Mouse (Mus musculus) CH12.LX (cell line): ENCODE data around the gene Pcnx. TPM values are rescaled to one million over a fixed set of nuclear protein-coding genes. Genes with fewer than 3 reads are reported as not detected.

Experiments
- DNase-seq: peaks from one replicate; pipeline ENCODE4 v3.0.0-alpha.2; 2013; ENCODE audit errors: extremely low read depth
- H3K27ac ChIP-seq: 2 replicates; pipeline ENCODE4 v1.5.1; 2012; ENCODE audit warnings: low read depth, mild to moderate bottlenecking, control low read depth, moderate library complexity; ENCODE audit not compliant: insufficient read depth
- H3K27me3 ChIP-seq: replicated peaks from 2 replicates; pipeline ENCODE3; 2012; ENCODE audit warnings: inconsistent platforms
- H3K36me3 ChIP-seq, 2 experiments: replicated peaks in 1 of 2; 2 replicates each; pipeline versions ENCODE3 to v1.6.1; 2012; ENCODE audit warnings: inconsistent platforms in 1 of 2, low read length in 1 of 2, mild to moderate bottlenecking in 1 of 2, mixed read lengths in 1 of 2, moderate library complexity in 1 of 2; ENCODE audit not compliant: control insufficient read depth in 1 of 2, insufficient read depth in 1 of 2
- H3K4me1 ChIP-seq, 2 experiments: 2 replicates each; pipeline ENCODE4 v1.6.1; 2012; ENCODE audit warnings: inconsistent platforms in 1 of 2, moderate library complexity in 1 of 2; ENCODE audit not compliant: insufficient read depth in 2 of 2, control insufficient read depth in 1 of 2
- H3K4me2 ChIP-seq: 2 replicates; pipeline ENCODE4 v1.6.1; 2012; ENCODE audit warnings: low read depth, mild to moderate bottlenecking, control low read depth; ENCODE audit not compliant: poor library complexity, insufficient read depth, severe bottlenecking
- H3K4me3 ChIP-seq, 3 experiments: fragments of 150-350 bp in 1 of 3; sonication (generic) in 1 of 3; replicated peaks in 1 of 3; 2 replicates each; pipeline versions ENCODE3 to v1.5.1; 2011 to 2012; ENCODE audit warnings: low read depth in 2 of 3, low read length in 2 of 3, mild to moderate bottlenecking in 2 of 3, moderate library complexity in 2 of 3, control low read depth in 1 of 3, improper control_type of control experiment in 1 of 3, inconsistent platforms in 1 of 3, mixed read lengths in 1 of 3; ENCODE audit not compliant: poor library complexity in 1 of 3
- H3K79me2 ChIP-seq: replicated peaks from 2 replicates; pipeline ENCODE4 v1.6.1; 2012; ENCODE audit warnings: mild to moderate bottlenecking, moderate library complexity; ENCODE audit not compliant: control insufficient read depth, poor library complexity, insufficient read depth, severe bottlenecking; ENCODE audit errors: extremely low read depth
- H3K9ac ChIP-seq: 2 replicates; pipeline ENCODE4 v1.6.1; 2012; ENCODE audit warnings: low read depth, mild to moderate bottlenecking, control low read depth, moderate library complexity; ENCODE audit not compliant: insufficient read depth
- H3K9me3 ChIP-seq: replicated peaks from 2 replicates; pipeline ENCODE3; 2012; ENCODE audit warnings: low read length, inconsistent platforms, mixed read lengths
- CHD1 ChIP-seq: IDR thresholded peaks from 2 replicates; pipeline ENCODE4 v1.6.1; 2012; ENCODE audit warnings: low read depth, low read length, improper control_type of control experiment, inconsistent platforms
- CHD2 ChIP-seq: IDR thresholded peaks from 2 replicates; pipeline ENCODE4 v1.6.1; 2011; ENCODE audit warnings: low read length, improper control_type of control experiment
- E2F4 ChIP-seq: IDR thresholded peaks from 2 replicates; pipeline ENCODE4 v1.6.1; 2011; ENCODE audit warnings: low read depth, low read length, improper control_type of control experiment; ENCODE audit not compliant: insufficient replicate concordance
- ELF1 ChIP-seq: IDR thresholded peaks from 2 replicates; pipeline ENCODE4 v1.6.1; 2014; ENCODE audit warnings: low read depth, mild to moderate bottlenecking, inconsistent platforms, low read length, improper control_type of control experiment
- EP300 ChIP-seq: IDR thresholded peaks from 2 replicates; pipeline ENCODE4 v1.6.1; 2011; ENCODE audit warnings: low read length, improper control_type of control experiment
- ETS1 ChIP-seq: conservative IDR thresholded peaks from 2 replicates; pipeline ENCODE4 v1.6.1; 2012; ENCODE audit warnings: low read depth, mild to moderate bottlenecking, inconsistent platforms, low read length, improper control_type of control experiment, moderate library complexity
- GABPA ChIP-seq: IDR thresholded peaks from 2 replicates; pipeline ENCODE4 v1.6.1; 2012; ENCODE audit warnings: low read depth, low read length, improper control_type of control experiment, inconsistent platforms; ENCODE audit not compliant: insufficient replicate concordance
- HCFC1 ChIP-seq: IDR thresholded peaks from 2 replicates; pipeline ENCODE4 v1.6.1; 2012; ENCODE audit warnings: low read depth, mild to moderate bottlenecking, inconsistent platforms, low read length, improper control_type of control experiment
- JUN ChIP-seq: IDR thresholded peaks from 2 replicates; pipeline ENCODE4 v1.6.1; 2011; ENCODE audit warnings: low read depth, mild to moderate bottlenecking, low read length, improper control_type of control experiment, moderate library complexity; ENCODE audit not compliant: insufficient read depth
- MAX ChIP-seq: IDR thresholded peaks from 2 replicates; pipeline ENCODE4 v1.6.1; 2011; ENCODE audit warnings: low read length, improper control_type of control experiment
- MAZ ChIP-seq: IDR thresholded peaks from 2 replicates; pipeline ENCODE4 v1.6.1; 2012; ENCODE audit warnings: low read depth, mild to moderate bottlenecking, inconsistent platforms, low read length, improper control_type of control experiment, moderate library complexity
- MXI1 ChIP-seq: IDR thresholded peaks from 2 replicates; pipeline ENCODE4 v1.6.1; 2011; ENCODE audit warnings: mild to moderate bottlenecking, low read depth, low read length, improper control_type of control experiment
- MYC ChIP-seq: IDR thresholded peaks from 2 replicates; pipeline ENCODE4 v1.6.1; 2011; ENCODE audit warnings: low read depth, mild to moderate bottlenecking, improper control_type of control experiment, low read length
- NELFE ChIP-seq: IDR thresholded peaks from 2 replicates; pipeline ENCODE4 v1.6.1; 2011; ENCODE audit warnings: low read depth, low read length, improper control_type of control experiment
- POLR2A ChIP-seq: IDR thresholded peaks from 2 replicates; pipeline ENCODE4 v1.6.1; 2011; ENCODE audit warnings: low read depth, mild to moderate bottlenecking, improper control_type of control experiment, low read length
- RCOR1 ChIP-seq: conservative IDR thresholded peaks from 2 replicates; pipeline ENCODE4 v1.6.1; 2012; ENCODE audit warnings: low read depth, mild to moderate bottlenecking, inconsistent platforms, low read length, improper control_type of control experiment
- SMC3 ChIP-seq: IDR thresholded peaks from 2 replicates; pipeline ENCODE4 v1.6.1; 2011; ENCODE audit warnings: low read depth, low read length, improper control_type of control experiment
- TBP ChIP-seq: conservative IDR thresholded peaks from 2 replicates; pipeline ENCODE4 v1.6.1; 2011; ENCODE audit warnings: low read depth, low read length, improper control_type of control experiment
- TCF12 ChIP-seq: IDR thresholded peaks from 2 replicates; pipeline ENCODE4 v1.6.1; 2014; ENCODE audit warnings: low read depth, mild to moderate bottlenecking, inconsistent platforms, low read length, improper control_type of control experiment
- USF1 ChIP-seq: IDR thresholded peaks from 2 replicates; pipeline ENCODE4 v1.6.1; 2014; ENCODE audit warnings: low read depth, mild to moderate bottlenecking, inconsistent platforms, low read length, improper control_type of control experiment
- ZC3H11A ChIP-seq: IDR thresholded peaks from 2 replicates; pipeline ENCODE4 v1.6.1; 2012; ENCODE audit warnings: low read depth, mild to moderate bottlenecking, inconsistent platforms, low read length, improper control_type of control experiment
- ZMIZ1 ChIP-seq: IDR thresholded peaks from 2 replicates; pipeline ENCODE4 v1.6.1; 2012; ENCODE audit warnings: low read depth, mild to moderate bottlenecking, inconsistent platforms, low read length, improper control_type of control experiment
- ZNF384 ChIP-seq: IDR thresholded peaks from 2 replicates; pipeline ENCODE4 v1.6.1; 2012; ENCODE audit warnings: low read depth, low read length, improper control_type of control experiment, inconsistent platforms
- dilution Hi-C: fragments of 300-500 bp; cut with MboI; formaldehyde crosslinking; loops from 2 replicates; pipeline ENCODE4 v1.14.3; 2020; ENCODE audit warnings: low sequenced_read_pairs; ENCODE audit not compliant: extremely low pct_unique_long_range_greater_than_20kb, extremely low pct_ligation_motif_present
- in situ Hi-C: fragments of 300-500 bp; cut with MboI; formaldehyde crosslinking; loops from 3 replicates; pipeline ENCODE4 v1.14.3; 2019; ENCODE audit warnings: low sequenced_read_pairs, low pct_ligation_motif_present, low pct_unique_long_range_greater_than_20kb, mixed read lengths
- polyA plus RNA-seq: library from polyadenylated mRNA; unstranded; fragments of >175 nt; gene quantifications from 2 replicates; pipeline ENCODE4 v1.2.1, GENCODE M21; 2012; ENCODE audit warnings: low read depth; ENCODE audit not compliant: insufficient read length
- total RNA-seq, 2 experiments: library from RNA; depleted of rRNA; stranded (reverse); fragments of 300-350 nt in 1 of 2; fragments of >200 nt in 1 of 2; gene quantifications; 2 replicates each; pipeline ENCODE4 v1.2.3; 2012 to 2014

Pcnx gene
- total and polyA plus RNA-seq, 3 experiments: 16.2 to 89.1 (median 68.2) TPM

DNA sequence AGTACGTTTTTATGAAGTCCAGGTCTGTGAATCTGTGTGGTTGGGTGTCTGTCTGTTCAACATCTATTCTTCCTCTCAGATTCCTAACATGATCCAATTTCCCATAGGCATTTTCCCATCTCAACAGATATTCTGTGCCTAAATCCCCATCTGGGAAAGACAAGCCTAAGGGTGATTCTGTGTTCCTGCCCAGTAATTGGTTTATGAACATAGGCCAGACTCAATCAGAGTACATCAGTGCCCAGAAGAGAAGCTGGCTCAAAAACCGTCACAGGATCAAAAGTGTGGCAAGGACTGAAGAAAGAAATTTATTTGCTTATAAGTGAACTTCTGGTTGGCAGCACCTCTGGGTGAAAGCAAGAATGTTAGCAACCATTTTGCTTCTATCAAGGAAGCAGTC lies 7.3 kb upstream of the Pcnx start:
- in situ Hi-C loops: no loop called here

DNA sequence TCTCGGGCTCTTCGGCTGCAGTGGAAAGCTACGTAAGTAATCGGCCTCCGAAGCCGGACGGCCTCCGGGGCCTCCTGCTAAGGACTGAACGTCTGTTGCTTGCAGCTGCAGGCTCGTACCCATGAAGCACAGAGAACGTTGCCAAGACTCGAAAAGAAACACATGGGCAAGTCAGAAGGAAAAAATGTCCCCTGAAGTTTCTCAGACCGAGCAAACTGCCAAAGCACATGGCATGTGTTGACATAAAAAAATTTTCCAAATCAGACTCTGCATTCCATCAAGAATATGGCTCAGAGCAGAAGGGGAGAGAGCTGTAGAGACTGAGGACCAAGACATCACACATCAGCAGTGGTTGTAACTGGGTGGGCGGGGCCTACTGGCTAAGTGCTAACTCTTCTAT lies 6.8 kb upstream of the Pcnx start:
- dilution Hi-C loops: no loop called here
- Histone ChIP-seq H3K79me2 (no peaks in the 10 kb centered on the region), H3K27ac (no peak overlapping the region), H3K4me2 (peak overlapping the region; percentile 91), H3K27me3 (no peaks in the 10 kb centered on the region), H3K36me3 (no peaks in the 10 kb centered on the region), H3K9ac (no peak overlapping the region), H3K4me3 (no peak overlapping the region), H3K9me3 (no peaks in the 10 kb centered on the region), H3K4me1 (peaks cover 8 to 33% of the 10 kb centered on the region in 2 experiments)
- DNase-seq: no peak
- no peak for TF ChIP-seq MYC
- TF ChIP-seq JUN: no peak
- no peak for TF ChIP-seq ETS1
- TF ChIP-seq ZNF384: no peak
- peak; percentile 59; the same call in 1 of the 2 replicates for TF ChIP-seq ZMIZ1
- no peak for TF ChIP-seq SMC3
- TF ChIP-seq MAX: peak; percentile 69
- TF ChIP-seq CHD2: no peak
- no peak for TF ChIP-seq RCOR1
- TF ChIP-seq POLR2A: peak; percentile 31
- 0 out of 2 replicates have a peak, but pooled peaks have one; percentile 49 for TF ChIP-seq TBP
- in situ Hi-C loops: no loop called here

More for the DNA sequence above, 7.3 kb upstream of the Pcnx start:
- no peak for DNase-seq
- H3K27me3 ChIP-seq: no peaks in the 10 kb centered on the region
- no peaks in the 10 kb centered on the region for H3K79me2 ChIP-seq
- H3K36me3 ChIP-seq: no peaks in the 10 kb centered on the region
- H3K9me3 ChIP-seq: no peaks in the 10 kb centered on the region
- peaks cover 4 to 29% of the 10 kb centered on the region in 2 experiments for H3K4me1 ChIP-seq
- no peak overlapping the region for H3K4me2 ChIP-seq
- no peak for TF ChIP-seq ZC3H11A
- no peak for TF ChIP-seq HCFC1
- no peak for TF ChIP-seq JUN
- TF ChIP-seq SMC3: no peak
- no peak for TF ChIP-seq TCF12
- no peak for TF ChIP-seq CHD1
- no peak for TF ChIP-seq ETS1
- no peak for TF ChIP-seq MXI1
- TF ChIP-seq E2F4: no peak
- TF ChIP-seq ELF1: no peak
- TF ChIP-seq POLR2A: no peak
- TF ChIP-seq GABPA: no peak
- no peak for TF ChIP-seq RCOR1
- TF ChIP-seq MYC: no peak
- TF ChIP-seq MAZ: no peak
- TF ChIP-seq TBP: no peak
- TF ChIP-seq USF1: no peak
- TF ChIP-seq NELFE: no peak
- TF ChIP-seq EP300: no peak
- dilution Hi-C loops: no loop called here
- no peak overlapping the region for H3K27ac ChIP-seq
- no peak overlapping the region for H3K4me3 ChIP-seq
- no peak overlapping the region for H3K9ac ChIP-seq
